Mouse (Mus musculus) heart, embryonic 14.5 days (tissue): Measurements from ENCODE around the gene Rasgrp1. TPM values are rescaled to one million over a fixed set of nuclear protein-coding genes. Genes with fewer than 3 reads are reported as not detected.

Source experiments
- ATAC-seq: fragments of 200-750 bp; cut with Nextera tagmentation; 2 replicates; pipeline ENCODE4 v1.8.0; 2017; ENCODE audit warnings: low read depth, moderate TSS enrichment; ENCODE audit not compliant: insufficient number of reproducible peaks, insufficient read depth, low FRiP score
- H3K27ac ChIP-seq, 2 experiments: fragments of 200-500 bp in 1 of 2; fragments of 300-500 bp in 1 of 2; sonication (generic) in 1 of 2; replicated peaks in 1 of 2; 2 replicates each; pipeline ENCODE4 v1.5.1; 2012 to 2014; ENCODE audit warnings: low read depth in 2 of 2, low read length in 2 of 2, control low read depth in 1 of 2, mild to moderate bottlenecking in 1 of 2, mixed read lengths in 1 of 2; ENCODE audit not compliant: control insufficient read depth in 1 of 2, insufficient read depth in 1 of 2
- H3K27me3 ChIP-seq: fragments of 300-500 bp; sonication (generic); 2 replicates; pipeline ENCODE4 v1.6.1; 2014; ENCODE audit warnings: mild to moderate bottlenecking, low read length, control low read depth; ENCODE audit not compliant: control insufficient read depth, insufficient read depth
- H3K36me3 ChIP-seq: fragments of 300-500 bp; sonication (generic); 2 replicates; pipeline ENCODE4 v1.6.1; 2014; ENCODE audit warnings: mild to moderate bottlenecking, control low read depth, low read length, mixed read lengths; ENCODE audit not compliant: control insufficient read depth, insufficient read depth
- H3K4me1 ChIP-seq, 2 experiments: fragments of 200-500 bp in 1 of 2; fragments of 300-500 bp in 1 of 2; sonication (generic) in 1 of 2; 2 replicates each; pipeline ENCODE4 v1.6.1; 2012 to 2014; ENCODE audit warnings: low read length in 2 of 2, control low read depth in 1 of 2, mixed read lengths in 1 of 2; ENCODE audit not compliant: control insufficient read depth in 2 of 2, insufficient read depth in 2 of 2
- H3K4me2 ChIP-seq: fragments of 300-500 bp; sonication (generic); 2 replicates; pipeline ENCODE4 v1.6.1; 2014; ENCODE audit warnings: mild to moderate bottlenecking, low read length
- H3K4me3 ChIP-seq, 2 experiments: fragments of 200-500 bp in 1 of 2; fragments of 300-500 bp in 1 of 2; sonication (generic) in 1 of 2; 2 replicates each; pipeline ENCODE4 v1.5.1; 2012 to 2014; ENCODE audit warnings: low read length in 2 of 2, mild to moderate bottlenecking in 2 of 2, control low read depth in 1 of 2, low read depth in 1 of 2, moderate library complexity in 1 of 2; ENCODE audit not compliant: control insufficient read depth in 1 of 2, insufficient read depth in 1 of 2
- H3K9ac ChIP-seq: fragments of 300-500 bp; sonication (generic); 2 replicates; pipeline ENCODE4 v1.6.1; 2014; ENCODE audit warnings: mild to moderate bottlenecking, low read length
- H3K9me3 ChIP-seq: fragments of 300-500 bp; sonication (generic); 2 replicates; pipeline ENCODE4 v1.6.1; 2016; ENCODE audit warnings: low read length, control low read depth; ENCODE audit not compliant: control insufficient read depth
- WGBS: fragments of 180-500 bp; shearing (Covaris S2); extraction: QIAGEN DNeasy Blood & Tissue Kit; methylation state at CpG from one replicate; pipeline ENCODE4 v1.1.7; 2014; 5-methylcytosine and 5-hydroxymethylcytosine counted together
- polyA plus RNA-seq: library from polyadenylated mRNA; unstranded; fragments of >200 nt; fragmentation: Nextera tagmentation; extraction: Ambion mirVana; gene quantifications from 2 replicates; pipeline ENCODE4 v1.2.1, GENCODE M21; 2014

Gene Rasgrp1
- polyA plus RNA-seq, 1 experiment from 2014 or later = 0.18 TPM

DNA sequence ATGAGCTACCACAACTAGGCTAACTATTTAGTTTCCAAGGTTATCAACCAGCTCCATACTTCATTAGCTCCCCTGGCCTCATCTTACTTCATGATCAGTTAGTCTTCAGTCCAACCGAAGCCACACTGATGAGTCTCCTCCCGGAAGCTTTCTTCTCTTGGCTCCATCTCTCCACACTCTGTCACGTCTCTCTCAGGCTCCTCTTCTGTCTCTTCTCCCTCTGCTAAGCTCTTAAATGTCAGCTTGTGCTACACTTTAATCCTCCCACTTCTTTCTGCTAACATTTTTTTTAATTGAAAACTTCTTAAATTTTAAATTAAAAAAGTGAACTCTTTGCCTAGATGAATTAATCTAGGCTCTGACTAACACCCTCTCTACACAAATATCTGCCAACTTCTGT lies 34.8 kb downstream of the Rasgrp1 start:
- WGBS = 68% methylated on average over 3 of the region's 3 CpGs
- no peaks in the 10 kb centered on the region for H3K9me3 ChIP-seq
- no peak overlapping the region for H3K4me2 ChIP-seq
- H3K4me1 ChIP-seq = no peaks in the 10 kb centered on the region
- H3K27ac ChIP-seq = no peak overlapping the region
- H3K9ac ChIP-seq = no peak overlapping the region
- no peak overlapping the region for H3K4me3 ChIP-seq
- H3K36me3 ChIP-seq = no peaks in the 10 kb centered on the region
- no peak for ATAC-seq
- H3K27me3 ChIP-seq = no peaks in the 10 kb centered on the region

GRCm38 (mm10) chr2:117304941-117305340 lies 37.9 kb downstream of the Rasgrp1 start:
- no peaks in the 10 kb centered on the region for H3K9me3 ChIP-seq
- no peaks in the 10 kb centered on the region; a peak in 1 of 4 replicates for H3K4me1 ChIP-seq
- H3K4me3 ChIP-seq = no peak overlapping the region
- H3K27ac ChIP-seq = no peak overlapping the region
- no peaks in the 10 kb centered on the region for H3K36me3 ChIP-seq
- WGBS = 83% methylated on average over 5 of the region's 5 CpGs
- no peak overlapping the region for H3K4me2 ChIP-seq
- no peak for ATAC-seq
- no peaks in the 10 kb centered on the region for H3K27me3 ChIP-seq
- H3K9ac ChIP-seq = no peak overlapping the region

- no peaks in the 10 kb centered on the region for H3K9me3 ChIP-seq
- ATAC-seq = no peak
- 88% methylated on average over 12 of the region's 12 CpGs for WGBS
Observed at GRCm38 (mm10) chr2:117303391-117304350, 39.1 kb downstream of the Rasgrp1 start.

GRCm38 (mm10) chr2:117299596-117300448 lies 43.0 kb downstream of the Rasgrp1 start:
- no peak overlapping the region for H3K27ac ChIP-seq

More at GRCm38 (mm10) chr2:117303391-117304350, 39.1 kb downstream of the Rasgrp1 start:
- no peaks in the 10 kb centered on the region for H3K36me3 ChIP-seq
- no peak overlapping the region for H3K27ac ChIP-seq
- H3K9ac ChIP-seq = no peak overlapping the region
- H3K4me3 ChIP-seq = no peak overlapping the region
- no peak overlapping the region for H3K4me2 ChIP-seq
- H3K4me1 ChIP-seq = no peaks in the 10 kb centered on the region; a peak in 1 of 4 replicates
- no peaks in the 10 kb centered on the region for H3K27me3 ChIP-seq

DNA sequence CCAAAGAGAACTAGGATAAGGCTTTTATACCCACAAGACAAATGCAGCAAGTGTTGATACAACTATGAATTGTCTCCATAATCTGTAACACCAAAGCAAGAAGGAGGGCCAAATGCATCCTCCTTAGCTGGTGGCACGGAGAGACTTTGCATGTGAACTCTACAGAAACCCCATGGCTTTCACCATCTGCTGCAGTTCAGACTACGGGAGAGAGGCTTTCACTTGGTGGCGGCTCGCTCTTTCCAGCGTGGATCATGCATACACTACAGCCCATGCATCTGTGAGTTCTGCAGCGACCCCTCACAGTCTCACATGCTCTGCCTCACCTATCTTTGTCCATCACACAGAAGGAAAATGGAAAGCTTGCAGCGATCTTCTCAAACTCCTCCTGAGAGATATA lies 54.5 kb downstream of the Rasgrp1 start:
- Histone ChIP-seq H3K27me3 (no peaks in the 10 kb centered on the region), H3K36me3 (no peaks in the 10 kb centered on the region), H3K4me3 (no peak overlapping the region), H3K27ac (no peak overlapping the region), H3K4me1 (no peaks in the 10 kb centered on the region), H3K9me3 (no peaks in the 10 kb centered on the region), H3K4me2 (no peak overlapping the region), H3K9ac (no peak overlapping the region)
- no peak for ATAC-seq
- 78% methylated on average over 7 of the region's 7 CpGs for WGBS

More at GRCm38 (mm10) chr2:117299596-117300448, 43.0 kb downstream of the Rasgrp1 start:
- no peak overlapping the region for H3K9ac ChIP-seq
- no peaks in the 10 kb centered on the region; a peak in 1 of 4 replicates for H3K4me1 ChIP-seq
- H3K36me3 ChIP-seq = no peaks in the 10 kb centered on the region
- no peaks in the 10 kb centered on the region for H3K27me3 ChIP-seq
- 84% methylated on average over 16 of the region's 16 CpGs for whole genome bisulfite sequencing
- ATAC-seq = no peak
- no peak overlapping the region for H3K4me3 ChIP-seq
- H3K9me3 ChIP-seq = no peaks in the 10 kb centered on the region
- H3K4me2 ChIP-seq = no peak overlapping the region

DNA sequence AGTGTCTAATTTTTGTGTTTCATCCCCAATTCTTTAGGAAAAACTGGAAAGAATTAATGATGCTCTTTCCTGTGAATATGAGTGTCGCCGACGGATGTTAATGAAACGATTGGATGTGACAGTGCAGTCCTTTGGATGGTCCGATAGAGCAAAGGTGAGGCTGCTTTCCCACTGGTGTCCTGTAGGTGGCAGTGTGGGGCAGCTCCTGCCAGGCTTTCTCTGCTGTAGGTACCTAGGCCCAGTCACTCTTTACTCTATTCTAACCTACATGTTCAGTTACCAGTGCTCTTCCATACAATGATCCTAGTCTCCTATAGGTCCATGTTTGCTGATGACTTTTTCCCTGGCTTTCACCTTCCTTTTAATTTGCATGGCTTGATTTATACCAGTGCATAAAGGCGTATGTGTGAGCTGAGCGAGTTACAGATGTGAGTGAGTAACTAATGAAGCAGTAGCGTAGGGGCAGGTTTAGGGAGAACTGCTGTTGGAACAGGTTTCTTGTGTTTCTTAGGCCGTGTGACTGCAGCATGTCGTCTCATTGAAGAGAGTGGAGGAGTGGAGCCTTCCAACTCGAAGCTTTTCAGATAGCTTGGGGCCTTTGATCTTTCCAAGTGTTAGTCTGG lies 78.9 kb downstream of the Rasgrp1 start:
- peaks cover 75% of the 10 kb centered on the region for H3K36me3 ChIP-seq
- no peaks in the 10 kb centered on the region for H3K9me3 ChIP-seq
- no peaks in the 10 kb centered on the region for H3K27me3 ChIP-seq
- no peak for ATAC-seq
- no peaks in the 10 kb centered on the region for H3K4me1 ChIP-seq
- WGBS = 63% methylated on average over 11 of the region's 11 CpGs
- H3K9ac ChIP-seq = no peak overlapping the region
- no peak overlapping the region for H3K4me2 ChIP-seq
- no peak overlapping the region for H3K27ac ChIP-seq
- no peak overlapping the region for H3K4me3 ChIP-seq

- no peak for ATAC-seq
- no peak overlapping the region for H3K9ac ChIP-seq
- 89% methylated on average over 5 of the region's 5 CpGs for WGBS
- no peaks in the 10 kb centered on the region for H3K27me3 ChIP-seq
- no peaks in the 10 kb centered on the region for H3K4me1 ChIP-seq
- H3K27ac ChIP-seq = no peak overlapping the region
- H3K9me3 ChIP-seq = no peaks in the 10 kb centered on the region
- no peak overlapping the region for H3K4me2 ChIP-seq
- peaks cover 65% of the 10 kb centered on the region for H3K36me3 ChIP-seq
- no peak overlapping the region for H3K4me3 ChIP-seq
Observed at GRCm38 (mm10) chr2:117262184-117262583, 80.6 kb downstream of the Rasgrp1 start.
